Mouse (Mus musculus) cerebellum, adult 18-20 months (tissue): ENCODE results near the gene Zfp773.
"Not testable (repeated sequence)": the region's sequence is repeated elsewhere in the genome, so short reads cannot be mapped to it uniquely, and the experiment has no call there.

ENCODE experiments used
- DNase-seq, 2 experiments: peaks; one replicate each; pipeline ENCODE4 v3.0.0; 2021

The Zfp773 gene

DNA sequence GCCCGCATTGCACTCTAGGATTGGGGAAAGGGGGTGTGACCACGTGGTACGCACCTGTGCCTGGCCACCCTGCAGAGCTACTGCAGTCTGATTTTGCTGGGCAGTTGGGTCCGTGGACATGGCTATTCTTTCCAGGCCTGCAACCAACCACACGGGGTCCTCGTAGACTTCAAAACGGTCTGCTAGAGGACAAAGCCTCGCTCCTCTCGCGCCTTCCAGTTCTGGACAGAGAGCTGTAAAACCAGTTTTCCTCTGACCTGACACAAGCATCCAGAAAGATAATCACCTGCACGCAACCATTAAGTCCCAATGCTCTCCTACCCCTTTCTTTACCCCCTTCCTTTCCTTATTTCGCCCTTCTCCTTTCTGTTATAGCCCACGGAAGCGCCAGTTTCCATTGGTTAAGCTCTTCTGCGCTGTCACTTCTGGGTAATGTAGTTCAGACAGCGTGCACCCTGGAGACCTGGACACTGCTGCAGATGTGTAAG, at the start of gene Zfp773:
Zfp773 (minus strand) TSS at position 377 of the 488 bp plus-strand sequence.
- peak; percentile 68 to 75 for DNase-seq

DNA sequence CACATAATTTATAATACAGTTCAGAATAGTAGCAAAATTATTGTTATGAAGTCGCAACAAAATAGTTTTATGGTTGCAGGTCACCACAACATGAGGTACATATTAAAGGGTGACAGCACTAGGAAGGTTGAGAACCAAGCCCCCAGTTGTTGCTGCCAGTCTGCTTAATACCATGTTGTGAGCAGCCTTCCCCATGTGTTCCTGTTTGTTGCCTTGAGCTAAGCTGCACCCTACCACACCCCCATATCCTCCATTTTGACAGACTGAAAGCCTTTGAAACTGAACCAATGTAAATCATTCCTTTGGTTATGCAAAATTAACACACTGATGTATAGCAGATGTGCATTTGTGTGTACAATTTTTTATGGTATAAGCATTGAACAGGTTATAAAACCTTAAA, 49.3 kb upstream of the Zfp773 start:
- DNase-seq: no peak

DNA sequence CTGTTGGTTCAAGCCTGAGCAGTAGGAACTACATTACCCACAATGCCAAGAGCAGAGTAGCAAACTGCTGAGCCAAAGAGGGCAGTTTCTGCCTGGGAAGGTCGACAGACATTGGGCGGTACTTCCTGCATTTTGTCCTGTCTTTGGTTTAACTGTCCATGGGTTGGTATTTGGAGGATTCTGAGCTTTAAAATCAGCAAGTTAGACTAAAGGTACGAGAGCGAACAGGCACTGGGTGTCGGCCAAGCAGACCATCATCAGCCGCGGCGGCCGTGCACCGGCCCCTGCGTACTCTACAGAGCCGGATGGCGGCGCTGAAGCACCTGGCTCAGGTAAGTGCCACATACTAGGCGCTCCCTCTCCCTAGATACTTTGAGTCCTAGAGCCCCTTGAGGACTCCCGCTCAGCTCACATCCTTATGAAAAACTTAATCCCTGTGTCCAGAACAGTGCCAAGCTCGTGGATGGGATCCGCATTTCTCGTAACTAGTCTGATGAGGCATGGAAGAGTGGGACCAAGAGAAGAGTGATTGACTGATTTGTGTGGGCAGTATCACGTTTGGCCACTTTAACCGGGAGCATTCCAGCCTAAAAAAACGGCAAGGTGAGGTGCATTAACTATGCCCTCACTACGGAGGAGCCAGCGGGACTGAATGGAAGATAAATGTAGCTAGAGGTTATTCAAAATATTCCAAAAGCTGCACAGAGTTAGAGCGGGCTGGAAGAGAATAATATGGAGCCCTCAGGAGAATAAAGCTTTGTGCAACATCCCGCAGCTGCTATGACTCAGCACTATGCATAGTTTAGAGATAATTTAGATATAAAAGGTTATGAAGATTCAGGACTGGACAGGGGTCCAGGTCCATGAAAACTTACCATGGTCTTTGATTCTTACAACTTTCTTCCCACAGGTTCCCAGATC, 34.9 kb upstream of the Zfp773 start, which contains the start of gene Zfp418:
Zfp418 (plus strand) TSS at position 104 of the 921 bp plus-strand sequence.
- peak; percentile 71 to 77 for DNase-seq

- no peak for DNase-seq
These were observed 9.5 kb upstream of the Zfp773 start for GRCm38 (mm10) chr7:7145991-7146608.

DNA sequence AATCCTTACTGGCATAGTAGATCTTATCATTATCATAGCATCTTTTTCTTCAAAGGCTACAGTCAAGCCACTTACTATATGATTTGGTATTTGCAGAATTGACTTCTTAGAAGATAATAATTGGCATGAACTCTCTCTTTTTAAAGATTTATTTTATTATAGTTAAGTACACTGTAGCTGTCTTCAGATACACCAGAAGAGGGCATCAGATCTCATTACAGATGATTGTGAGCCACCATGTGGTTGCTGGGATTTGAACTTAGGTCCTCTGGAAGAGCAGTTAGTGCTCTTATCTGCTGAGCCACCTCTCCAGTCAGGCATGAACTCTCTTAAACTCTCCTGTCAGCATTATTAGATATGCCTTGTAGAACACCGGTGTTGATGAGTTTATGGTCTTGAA, 7.7 kb upstream of the Zfp773 start:
- DNase-seq: no peak

- no peak for DNase-seq
These were observed 3.8 kb downstream of the Zfp773 start for GRCm38 (mm10) chr7:7132751-7133150.

- not testable (repeated sequence) for DNase-seq
These were observed 5.9 kb downstream of the Zfp773 start for GRCm38 (mm10) chr7:7130491-7131124.

- no peak for DNase-seq
These were observed 15.0 kb downstream of the Zfp773 start for GRCm38 (mm10) chr7:7121602-7121980.

- DNase-seq: peak; percentile 84 to 92
These were observed 15.5 kb downstream of the Zfp773 start, which contains the start of gene Zfp954 for GRCm38 (mm10) chr7:7120921-7121601. Gene Zfp954, minus strand, starts transcription at chr7:7121488.

GRCm38 (mm10) chr7:7118441-7118840, 18.1 kb downstream of the Zfp773 start:
- no peak for DNase-seq

DNA sequence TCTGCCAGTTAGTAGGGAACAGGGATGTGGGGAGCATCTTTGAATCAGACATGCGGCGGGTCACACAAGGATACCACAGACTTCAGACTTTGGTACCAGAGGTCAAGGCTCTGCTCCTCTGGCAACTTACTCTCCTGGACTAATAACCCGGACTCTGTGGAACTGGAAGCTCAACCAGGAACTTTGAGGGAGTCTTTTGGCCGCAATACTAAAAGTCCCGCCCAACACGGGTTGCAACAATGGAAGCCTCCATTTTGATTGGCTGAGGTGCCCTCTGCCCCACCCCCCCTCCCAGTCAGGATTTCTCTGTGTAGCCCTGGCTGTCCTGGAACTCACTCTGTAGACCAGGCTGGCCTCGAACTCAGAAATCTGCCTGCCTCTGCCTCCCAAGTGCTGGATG, 28.1 kb downstream of the Zfp773 start:
- DNase-seq: no peak
